Mouse (Mus musculus) liver, adult (tissue): Measurements from ENCODE around the gene Arhgap9.
A peak's percentile ranks its signal among the peaks of the same experiment; 100 is the strongest.

Experiments
- GATA4 ChIP-seq: IDR thresholded peaks from 2 replicates; pipeline ENCODE4 v1.6.1; 2014; ENCODE audit warnings: mild to moderate bottlenecking, low read length; ENCODE audit not compliant: insufficient replicate concordance

Arhgap9 gene

DNA sequence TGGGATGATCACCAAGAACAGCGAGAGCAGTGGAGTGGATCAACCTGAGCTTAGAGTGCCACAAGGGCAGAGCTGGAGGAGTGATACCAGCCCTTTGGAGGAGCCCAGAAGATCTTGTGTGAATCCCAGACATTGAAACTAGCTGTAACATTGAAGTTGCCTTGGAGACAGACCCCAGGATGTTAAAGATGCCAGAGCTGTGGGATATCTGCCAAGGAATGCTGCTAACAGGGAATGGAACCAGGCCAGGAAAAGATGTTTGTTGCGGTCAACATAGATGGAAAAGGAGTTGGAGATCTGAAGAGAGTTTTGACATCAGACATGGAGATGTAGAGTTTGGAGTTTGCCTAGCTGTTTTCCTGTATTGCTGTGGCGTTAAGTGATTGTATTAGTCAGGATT is 24.4 kb downstream of the Arhgap9 start:
- no peak for TF ChIP-seq GATA4

DNA sequence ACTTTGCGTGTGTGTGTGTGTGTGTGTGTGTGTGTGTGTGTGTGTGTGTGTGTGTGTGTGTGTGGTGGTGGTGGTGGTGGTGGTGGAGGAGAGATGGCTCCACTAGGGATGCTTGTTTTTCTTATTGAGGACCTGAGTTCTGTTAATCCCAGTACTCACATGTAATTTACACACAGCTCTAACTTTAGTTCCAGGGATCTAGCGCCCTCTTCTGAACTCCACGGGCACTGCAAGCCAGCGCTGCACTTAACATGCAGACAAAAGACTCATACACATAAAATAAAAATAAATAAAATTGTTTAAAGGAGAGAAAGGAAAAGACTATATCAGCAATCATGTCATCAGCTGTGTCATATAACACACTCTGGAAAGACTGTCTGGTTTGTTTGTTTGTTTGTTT is 27.2 kb downstream of the Arhgap9 start:
- no peak for TF ChIP-seq GATA4

- TF ChIP-seq GATA4 = no peak
These were observed 28.0 kb downstream of the Arhgap9 start for GRCm38 (mm10) chr10:127349810-127350209.

GRCm38 (mm10) chr10:127350594-127351284 is 29.0 kb downstream of the Arhgap9 start:
- TF ChIP-seq GATA4 = no peak

- TF ChIP-seq GATA4 = no peak
These were observed 29.5 kb downstream of the Arhgap9 start for GRCm38 (mm10) chr10:127351285-127351595.

DNA sequence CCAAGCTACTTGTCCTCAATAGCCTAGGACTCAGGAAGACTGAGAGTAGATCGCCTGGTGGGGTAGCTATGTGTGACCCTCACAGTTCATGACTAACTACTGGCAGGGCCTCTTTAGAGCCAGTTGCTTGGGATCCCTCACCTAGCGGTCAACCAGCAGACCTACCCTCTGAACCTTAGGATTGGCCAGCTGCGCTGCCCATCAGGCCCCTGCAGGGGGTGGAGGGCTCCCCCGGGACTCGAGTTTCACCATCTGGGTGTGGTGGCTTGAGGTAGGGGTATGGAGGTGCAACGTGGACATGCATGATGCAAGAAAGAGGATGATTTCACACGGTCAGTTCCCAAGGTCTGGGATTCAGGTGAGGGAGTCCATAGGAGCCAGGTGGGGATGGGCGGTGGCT is 30.0 kb downstream of the Arhgap9 start:
- no peak for TF ChIP-seq GATA4

GRCm38 (mm10) chr10:127352187-127352586 is 30.4 kb downstream of the Arhgap9 start:
- no peak for TF ChIP-seq GATA4

GRCm38 (mm10) chr10:127352766-127353165 is 31.0 kb downstream of the Arhgap9 start:
- no peak for TF ChIP-seq GATA4

DNA sequence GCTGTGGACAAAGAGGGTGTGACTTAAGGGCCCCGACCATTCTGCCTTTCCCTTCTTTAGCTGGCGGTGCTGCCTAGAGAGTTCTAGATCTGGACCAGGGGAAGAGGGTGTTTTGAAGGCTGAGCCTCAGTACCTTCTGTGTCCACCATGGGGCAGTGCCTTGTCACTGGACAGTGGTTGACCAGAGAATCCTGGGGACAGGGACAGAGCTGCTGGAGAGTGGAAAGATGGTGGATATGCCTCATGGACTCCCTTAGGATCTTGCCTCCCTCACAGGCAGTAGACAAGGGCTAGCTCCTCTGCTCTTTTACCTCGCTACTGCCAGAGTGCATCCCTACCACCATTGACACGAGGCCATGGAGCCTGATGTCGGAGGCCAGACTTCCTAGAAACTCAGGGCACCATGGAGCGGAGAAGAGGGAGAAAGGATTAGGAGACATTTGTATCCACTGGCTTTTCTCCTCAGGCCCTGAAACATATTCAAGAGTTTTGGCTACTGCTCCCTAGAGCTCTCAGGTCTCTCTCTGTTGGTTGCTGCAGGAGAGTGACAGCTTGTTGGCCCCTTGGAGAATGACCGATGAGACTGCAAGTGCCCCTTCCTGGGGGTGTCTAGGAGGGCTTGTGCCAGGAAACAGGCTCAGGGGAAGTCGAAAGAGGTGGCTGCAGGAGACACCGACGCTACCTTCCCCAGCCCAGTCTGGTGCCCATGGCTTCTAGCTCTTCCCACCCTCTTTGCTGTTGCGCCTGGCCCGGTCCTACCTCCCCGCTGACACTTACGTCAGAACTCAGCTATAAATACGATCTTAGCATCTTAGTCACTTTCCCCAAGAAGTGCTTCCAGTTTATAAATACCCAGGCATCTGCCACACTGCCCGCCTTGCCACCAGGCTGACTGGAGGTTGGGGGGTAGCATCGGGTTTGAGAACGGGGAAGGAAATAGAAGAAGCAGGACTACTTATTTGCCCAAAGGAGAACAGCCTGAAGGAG is 32.4 kb downstream of the Arhgap9 start, which contains the start of gene Inhbe:
Gene Inhbe, minus strand, starts transcription at position 503 of the 987 bp plus-strand sequence.
- no peak for TF ChIP-seq GATA4

GRCm38 (mm10) chr10:127355336-127355735 is 33.6 kb downstream of the Arhgap9 start:
- TF ChIP-seq GATA4 = peak; percentile 23; the same call in 1 of the 2 replicates

DNA sequence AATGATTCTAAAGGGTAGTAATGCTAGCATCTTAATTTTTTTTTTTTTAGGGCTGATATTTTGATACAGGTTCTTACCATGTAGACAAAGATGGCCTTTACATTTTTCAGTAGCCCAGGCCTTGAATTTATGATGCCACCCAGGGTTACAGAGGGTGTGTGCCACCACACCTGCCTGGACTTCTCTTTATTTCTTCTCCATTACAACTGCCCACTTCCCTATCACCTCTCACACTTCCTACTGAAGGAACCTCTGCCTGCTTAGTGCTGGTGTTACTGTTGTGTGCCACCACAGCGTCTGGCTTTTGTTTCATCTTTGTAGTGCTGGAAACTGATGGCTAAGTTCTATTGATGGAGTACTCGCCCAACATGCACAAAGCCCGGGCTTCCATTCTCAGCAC is 39.0 kb downstream of the Arhgap9 start:
- no peak for TF ChIP-seq GATA4

DNA sequence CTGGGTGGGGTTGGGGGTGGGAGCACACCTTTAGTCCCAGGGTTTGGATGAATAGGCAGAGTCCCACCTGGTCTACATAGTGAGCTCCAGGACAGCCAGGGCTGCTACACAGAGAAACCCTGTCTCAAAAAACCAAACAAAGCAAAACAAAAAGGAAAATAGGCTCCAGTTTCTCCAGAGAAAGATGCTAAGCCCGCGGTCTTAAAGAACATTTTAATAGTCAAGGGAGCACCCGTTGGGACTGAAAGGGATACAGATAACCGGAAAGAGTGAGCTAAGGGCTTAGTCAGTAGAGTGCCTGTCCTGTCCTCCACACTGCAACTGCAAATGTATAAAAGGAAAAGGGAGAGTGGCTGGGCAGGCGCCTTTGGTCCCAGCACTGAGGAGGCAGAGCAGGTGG is 45.4 kb downstream of the Arhgap9 start:
- TF ChIP-seq GATA4 = no peak

- TF ChIP-seq GATA4 = no peak
These were observed 46.5 kb downstream of the Arhgap9 start for GRCm38 (mm10) chr10:127368273-127368672.

GRCm38 (mm10) chr10:127369834-127370820 is 48.4 kb downstream of the Arhgap9 start, which contains the start of gene Inhbc:
Gene Inhbc, minus strand, starts transcription at chr10:127370431.
- no peak for TF ChIP-seq GATA4

DNA sequence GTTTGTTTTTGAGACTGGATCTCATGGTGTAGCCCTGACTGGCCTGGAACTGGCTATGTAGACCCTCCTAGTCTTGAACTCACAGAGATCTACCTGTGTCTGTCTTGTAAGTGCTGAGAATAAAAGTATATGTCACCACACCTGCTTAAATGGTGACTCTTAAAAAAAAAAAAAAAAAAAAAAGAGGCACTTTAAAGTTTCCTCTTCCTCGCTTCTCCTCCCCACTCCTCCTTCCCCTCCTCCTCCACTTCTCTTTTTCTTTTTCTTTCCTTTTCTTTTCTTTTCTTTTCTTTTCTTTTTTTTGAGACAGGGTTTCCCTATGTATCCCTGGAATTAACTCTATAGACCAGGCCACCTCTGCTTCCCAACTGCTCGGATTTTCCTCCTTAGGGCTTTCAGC is 49.3 kb downstream of the Arhgap9 start:
- no peak for TF ChIP-seq GATA4
